Mouse (Mus musculus): ENCODE data around the gene Eif3g. TPM values are rescaled to one million over a fixed set of nuclear protein-coding genes. Genes with fewer than 3 reads are reported as not detected.
A peak's percentile ranks its signal among the peaks of the same experiment; 100 is the strongest.

Gene Eif3g
- polyA plus RNA-seq, 1 experiment, result 223 TPM

DNA sequence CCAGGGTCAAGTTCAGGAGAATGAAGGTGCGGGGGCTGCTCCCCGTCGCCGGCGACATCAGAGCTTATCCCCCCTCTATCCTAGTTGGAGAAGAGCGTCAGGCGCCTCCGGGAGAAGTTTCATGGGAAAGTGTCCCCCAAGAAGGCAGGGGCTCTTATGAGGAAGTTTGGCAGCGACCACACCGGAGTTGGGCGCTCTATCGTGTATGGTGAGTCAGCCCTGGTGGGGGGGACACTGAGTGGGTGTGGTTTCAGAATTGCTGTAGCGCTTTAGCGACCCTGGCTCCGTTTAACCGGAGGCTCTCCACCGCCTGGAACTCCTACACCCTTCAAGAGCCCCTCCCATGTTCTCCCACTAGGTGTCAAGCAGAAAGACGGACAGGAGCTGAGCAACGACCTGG, 29.2 kb downstream of the Eif3g start:
- TF ChIP-seq CTCF (IDR thresholded peaks at IDR 0.05; ENCODE audit: control insufficient read depth, insufficient read depth, insufficient replicate concordance, low read depth, low read length) (no peak), POLR2A (IDR thresholded peaks at IDR 0.05; ENCODE audit: control insufficient read depth, low read depth, low read length) (no peak)
- Histone ChIP-seq H3K27me3 (ENCODE audit: control insufficient read depth, insufficient read depth, low read length) (no peaks in the 10 kb centered on the region), H3K4me1 (ENCODE audit: control insufficient read depth, insufficient read depth, low read length) (peaks cover 7% of the 10 kb centered on the region), H3K27ac (ENCODE audit: control insufficient read depth, insufficient read depth, low read depth, low read length) (no peak overlapping the region), H3K36me3 (ENCODE audit: control insufficient read depth, insufficient read depth, low read length) (no peaks in the 10 kb centered on the region), H3K4me3 (ENCODE audit: control insufficient read depth, low read depth, low read length) (no peak overlapping the region)

DNA sequence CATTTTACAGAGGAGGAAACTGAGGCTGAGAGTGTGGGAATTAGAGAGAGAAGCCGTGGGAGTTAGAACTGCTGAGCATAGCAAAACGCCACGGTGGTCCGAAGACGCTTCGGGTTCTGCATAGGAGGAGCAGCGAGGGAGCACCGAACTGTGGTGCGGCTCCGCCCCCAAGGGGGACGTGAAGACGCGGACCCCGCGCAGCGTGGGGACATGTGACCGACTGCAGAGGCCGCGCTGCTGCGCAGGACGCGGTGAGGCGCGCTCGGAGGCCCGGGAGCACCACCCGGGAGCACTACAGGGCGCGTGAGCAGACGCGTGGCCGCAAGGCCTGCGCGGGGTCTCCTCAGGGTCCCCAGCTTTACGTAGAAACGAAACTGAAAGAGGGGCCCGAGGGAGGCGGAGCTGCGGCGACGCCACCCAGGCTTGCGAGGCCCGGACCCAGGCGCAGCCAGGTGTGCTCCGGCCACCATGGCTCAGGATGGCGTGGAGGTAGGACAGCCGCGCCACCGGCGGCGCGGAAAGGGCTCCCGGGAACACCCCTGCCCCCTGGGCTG, 29.9 kb downstream of the Eif3g start, which contains the start of gene A230050P20Rik:
Gene A230050P20Rik, plus strand, starts transcription at position 195 of the 554 bp plus-strand sequence.
- no peaks in the 10 kb centered on the region for H3K36me3 ChIP-seq (ENCODE audit: control insufficient read depth, insufficient read depth, low read length)
- H3K27me3 ChIP-seq (ENCODE audit: control insufficient read depth, insufficient read depth, low read length), result no peaks in the 10 kb centered on the region
- H3K4me1 ChIP-seq (ENCODE audit: control insufficient read depth, insufficient read depth, low read length), result peaks cover 7% of the 10 kb centered on the region
- peak within 1 kb of the TSS; percentile 71 for H3K4me3 ChIP-seq (ENCODE audit: control insufficient read depth, low read depth, low read length)
- no peak within 1 kb of the TSS for H3K27ac ChIP-seq (ENCODE audit: control insufficient read depth, insufficient read depth, low read depth, low read length)
- TF ChIP-seq CTCF (IDR thresholded peaks at IDR 0.05; ENCODE audit: control insufficient read depth, insufficient read depth, insufficient replicate concordance, low read depth, low read length) (no peak), POLR2A (IDR thresholded peaks at IDR 0.05; ENCODE audit: control insufficient read depth, low read depth, low read length) (no peak)

DNA sequence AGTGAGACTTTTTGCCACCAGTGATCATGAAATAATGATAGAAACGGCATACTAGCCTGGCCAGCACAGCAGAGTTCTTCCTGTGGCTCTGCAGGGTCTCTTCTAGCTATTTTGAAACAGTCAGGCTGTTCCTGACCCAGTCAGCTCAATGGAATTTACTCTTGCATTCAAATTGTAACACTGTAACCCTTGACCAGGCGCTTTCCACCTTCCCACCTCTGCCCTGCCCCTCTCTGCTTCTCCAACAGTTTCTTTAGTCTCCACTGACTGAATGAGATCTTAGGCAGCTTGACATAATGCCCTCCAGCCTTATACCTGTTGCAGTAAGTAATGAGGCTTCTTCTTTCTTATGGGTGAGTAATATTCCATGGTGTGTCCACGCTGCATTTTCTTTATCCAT, 31.5 kb downstream of the Eif3g start:
- H3K4me3 ChIP-seq (ENCODE audit: control insufficient read depth, low read depth, low read length), result no peak overlapping the region
- H3K4me1 ChIP-seq (ENCODE audit: control insufficient read depth, insufficient read depth, low read length), result peaks cover 7% of the 10 kb centered on the region
- TF ChIP-seq CTCF (IDR thresholded peaks at IDR 0.05; ENCODE audit: control insufficient read depth, insufficient read depth, insufficient replicate concordance, low read depth, low read length) (no peak), POLR2A (IDR thresholded peaks at IDR 0.05; ENCODE audit: control insufficient read depth, low read depth, low read length) (no peak)
- H3K27me3 ChIP-seq (ENCODE audit: control insufficient read depth, insufficient read depth, low read length), result no peaks in the 10 kb centered on the region
- H3K36me3 ChIP-seq (ENCODE audit: control insufficient read depth, insufficient read depth, low read length), result no peaks in the 10 kb centered on the region
- H3K27ac ChIP-seq (ENCODE audit: control insufficient read depth, insufficient read depth, low read depth, low read length), result no peak overlapping the region

DNA sequence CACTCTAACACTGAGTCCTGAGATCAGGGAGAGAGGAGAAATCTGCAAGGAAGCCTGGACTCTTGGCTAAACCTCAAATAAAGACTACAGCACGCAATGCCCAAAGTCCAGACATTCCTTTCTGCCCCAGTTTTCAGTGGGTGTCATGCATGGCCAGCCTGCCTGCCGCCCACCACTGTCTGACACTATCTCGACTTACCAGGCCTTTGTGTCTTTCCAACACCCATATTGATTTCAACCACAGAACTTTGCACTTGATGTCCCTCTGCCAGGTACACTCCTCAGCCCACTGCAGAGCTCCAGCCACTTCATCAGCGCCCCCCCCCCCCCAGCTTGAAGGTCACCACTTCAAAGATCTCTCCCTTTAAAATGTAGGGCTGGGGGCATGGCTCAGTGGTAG, 36.2 kb downstream of the Eif3g start:
- Histone ChIP-seq H3K4me3 (ENCODE audit: control insufficient read depth, low read depth, low read length) (no peak overlapping the region), H3K4me1 (ENCODE audit: control insufficient read depth, insufficient read depth, low read length) (no peaks in the 10 kb centered on the region), H3K27ac (ENCODE audit: control insufficient read depth, insufficient read depth, low read depth, low read length) (no peak overlapping the region), H3K27me3 (ENCODE audit: control insufficient read depth, insufficient read depth, low read length) (no peaks in the 10 kb centered on the region), H3K36me3 (ENCODE audit: control insufficient read depth, insufficient read depth, low read length) (no peaks in the 10 kb centered on the region)
- TF ChIP-seq CTCF (IDR thresholded peaks at IDR 0.05; ENCODE audit: control insufficient read depth, insufficient read depth, insufficient replicate concordance, low read depth, low read length) (no peak), POLR2A (IDR thresholded peaks at IDR 0.05; ENCODE audit: control insufficient read depth, low read depth, low read length) (no peak)

DNA sequence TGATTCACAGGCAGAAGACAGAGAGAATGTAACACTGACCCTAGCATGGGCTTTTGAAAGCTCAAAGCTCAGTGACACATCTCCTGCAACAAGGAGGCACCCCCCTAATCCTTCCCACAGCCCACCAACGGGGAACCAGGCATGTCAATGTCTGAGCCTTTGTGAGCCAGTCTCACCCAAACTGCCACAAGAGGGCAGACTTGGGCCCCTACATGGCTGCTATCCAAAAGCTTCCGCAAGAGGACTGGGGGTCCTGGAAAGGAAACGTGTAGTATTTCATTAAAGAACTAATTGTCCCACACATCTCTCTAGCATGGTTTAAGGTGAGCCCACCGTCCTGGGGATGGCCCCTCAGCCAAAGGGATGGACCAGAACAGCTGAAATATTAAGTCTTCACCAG, 36.6 kb downstream of the Eif3g start:
- no peaks in the 10 kb centered on the region for H3K27me3 ChIP-seq (ENCODE audit: control insufficient read depth, insufficient read depth, low read length)
- H3K36me3 ChIP-seq (ENCODE audit: control insufficient read depth, insufficient read depth, low read length), result no peaks in the 10 kb centered on the region
- H3K4me1 ChIP-seq (ENCODE audit: control insufficient read depth, insufficient read depth, low read length), result no peaks in the 10 kb centered on the region
- no peak for TF ChIP-seq POLR2A (IDR thresholded peaks at IDR 0.05; ENCODE audit: control insufficient read depth, low read depth, low read length)
- TF ChIP-seq CTCF (IDR thresholded peaks at IDR 0.05; ENCODE audit: control insufficient read depth, insufficient read depth, insufficient replicate concordance, low read depth, low read length), result no peak
- H3K4me3 ChIP-seq (ENCODE audit: control insufficient read depth, low read depth, low read length), result no peak overlapping the region
- no peak overlapping the region for H3K27ac ChIP-seq (ENCODE audit: control insufficient read depth, insufficient read depth, low read depth, low read length)

DNA sequence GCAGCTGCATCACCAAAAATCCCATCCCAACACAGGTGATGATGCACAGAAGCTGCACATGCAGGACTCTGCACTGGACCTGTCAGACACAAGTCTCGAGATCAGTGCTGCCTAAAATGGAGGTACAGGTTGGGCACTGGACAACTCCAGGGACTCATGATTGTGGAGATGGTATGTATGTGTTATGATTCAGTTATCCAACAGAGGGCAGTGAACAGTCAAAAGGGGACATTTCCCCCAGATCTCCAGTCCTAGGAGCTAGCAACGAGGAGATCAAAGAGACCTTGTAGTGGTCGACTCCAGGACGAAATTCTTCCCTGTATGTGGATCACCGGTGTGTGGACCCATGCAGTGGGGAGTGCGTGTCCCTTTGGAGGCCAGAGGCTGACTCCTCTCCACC, 38.5 kb downstream of the Eif3g start:
- no peaks in the 10 kb centered on the region for H3K27me3 ChIP-seq (ENCODE audit: control insufficient read depth, insufficient read depth, low read length)
- TF ChIP-seq POLR2A (IDR thresholded peaks at IDR 0.05; ENCODE audit: control insufficient read depth, low read depth, low read length) (no peak), CTCF (IDR thresholded peaks at IDR 0.05; ENCODE audit: control insufficient read depth, insufficient read depth, insufficient replicate concordance, low read depth, low read length) (no peak)
- H3K4me1 ChIP-seq (ENCODE audit: control insufficient read depth, insufficient read depth, low read length), result no peaks in the 10 kb centered on the region
- H3K36me3 ChIP-seq (ENCODE audit: control insufficient read depth, insufficient read depth, low read length), result no peaks in the 10 kb centered on the region
- no peak overlapping the region for H3K27ac ChIP-seq (ENCODE audit: control insufficient read depth, insufficient read depth, low read depth, low read length)
- H3K4me3 ChIP-seq (ENCODE audit: control insufficient read depth, low read depth, low read length), result no peak overlapping the region

DNA sequence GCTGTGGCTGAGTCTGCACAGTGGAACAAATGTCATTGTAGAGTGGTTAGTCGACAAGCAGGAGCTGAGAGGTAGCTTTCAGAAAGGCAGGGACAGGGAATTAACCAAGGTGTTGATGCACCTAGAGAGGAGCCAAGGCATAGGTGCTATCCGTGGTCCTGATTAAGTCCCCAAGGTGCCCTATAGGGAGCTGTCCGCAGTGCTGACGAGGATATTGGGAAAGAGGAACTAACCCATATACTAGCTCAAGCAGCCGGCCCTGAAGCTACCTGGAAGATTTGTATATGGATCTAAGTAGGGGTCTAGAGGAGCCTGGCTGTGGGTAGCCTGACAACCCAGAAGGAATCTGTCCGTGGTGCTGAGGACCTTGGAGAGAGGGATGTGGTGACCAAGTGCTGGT, 41.3 kb downstream of the Eif3g start:
- Histone ChIP-seq H3K27me3 (ENCODE audit: control insufficient read depth, insufficient read depth, low read length) (no peaks in the 10 kb centered on the region), H3K27ac (ENCODE audit: control insufficient read depth, insufficient read depth, low read depth, low read length) (no peak overlapping the region), H3K4me1 (ENCODE audit: control insufficient read depth, insufficient read depth, low read length) (no peaks in the 10 kb centered on the region), H3K4me3 (ENCODE audit: control insufficient read depth, low read depth, low read length) (no peak overlapping the region), H3K36me3 (ENCODE audit: control insufficient read depth, insufficient read depth, low read length) (no peaks in the 10 kb centered on the region)
- no peak for TF ChIP-seq POLR2A (IDR thresholded peaks at IDR 0.05; ENCODE audit: control insufficient read depth, low read depth, low read length)
- TF ChIP-seq CTCF (IDR thresholded peaks at IDR 0.05; ENCODE audit: control insufficient read depth, insufficient read depth, insufficient replicate concordance, low read depth, low read length), result no peak

DNA sequence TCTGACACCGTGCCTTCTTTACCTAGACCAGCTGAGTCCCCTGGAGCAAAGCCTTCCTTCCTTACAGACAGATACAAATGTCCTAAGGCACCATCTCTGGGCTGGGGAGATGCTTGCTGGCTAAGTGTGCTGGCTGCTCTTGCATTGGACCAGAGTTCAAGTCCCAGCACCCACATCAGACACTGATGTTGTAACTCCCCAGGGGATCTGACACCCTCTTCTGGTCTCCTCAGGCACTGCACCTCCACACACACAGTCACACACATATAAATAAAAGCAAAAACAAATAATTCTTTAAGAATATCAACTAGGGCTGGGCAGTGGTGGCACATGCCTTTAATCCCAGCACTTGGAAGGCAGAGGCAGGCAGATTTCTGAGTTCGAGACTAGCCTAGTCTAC, 48.2 kb downstream of the Eif3g start:
- H3K36me3 ChIP-seq (ENCODE audit: control insufficient read depth, insufficient read depth, low read length), result no peaks in the 10 kb centered on the region

More for the DNA sequence above, 48.2 kb downstream of the Eif3g start:
- Histone ChIP-seq H3K4me3 (ENCODE audit: control insufficient read depth, low read depth, low read length) (no peak overlapping the region), H3K27me3 (ENCODE audit: control insufficient read depth, insufficient read depth, low read length) (no peaks in the 10 kb centered on the region), H3K27ac (ENCODE audit: control insufficient read depth, insufficient read depth, low read depth, low read length) (no peak overlapping the region), H3K4me1 (ENCODE audit: control insufficient read depth, insufficient read depth, low read length) (no peaks in the 10 kb centered on the region)
- TF ChIP-seq CTCF (IDR thresholded peaks at IDR 0.05; ENCODE audit: control insufficient read depth, insufficient read depth, insufficient replicate concordance, low read depth, low read length) (no peak), POLR2A (IDR thresholded peaks at IDR 0.05; ENCODE audit: control insufficient read depth, low read depth, low read length) (no peak)

Other genes starting within 250 kb of the Eif3g start
- gene Pin1, start 246.5 kb downstream of the Eif3g start, polyA plus RNA-seq (2012; rRNA removed), result 17.7 and 17.8 TPM in 2 replicates
- 3.2 and 3.4 TPM in 2 replicates for gene Olfm2, start 152.3 kb downstream of the Eif3g start, polyA plus RNA-seq (2012; rRNA removed)
- gene Col5a3, start 83.6 kb downstream of the Eif3g start, polyA plus RNA-seq (2012; rRNA removed), result 0.62 and 1.0 TPM in 2 replicates
- gene Rdh8, start 80.1 kb downstream of the Eif3g start, polyA plus RNA-seq (2012; rRNA removed), result not detected in 2 replicates
- gene A230050P20Rik, start 30.0 kb downstream of the Eif3g start, polyA plus RNA-seq (2012; rRNA removed), result 2.6 and 3.1 TPM in 2 replicates
- gene Angptl6, start 18.9 kb downstream of the Eif3g start, polyA plus RNA-seq (2012; rRNA removed), result 0.88 and 1.1 TPM in 2 replicates
- gene Ppan, start 10.4 kb downstream of the Eif3g start, polyA plus RNA-seq (2012; rRNA removed), result 28.4 and 32.2 TPM in 2 replicates
- gene Dnmt1, start 61.3 kb upstream of the Eif3g start, polyA plus RNA-seq (2012; rRNA removed), result 15.4 and 18.3 TPM in 2 replicates
- 0.70 and 0.87 TPM in 2 replicates for gene S1pr2, start 78.2 kb upstream of the Eif3g start, polyA plus RNA-seq (2012; rRNA removed)
- 45.1 and 51.5 TPM in 2 replicates for gene Mrpl4, start 104.1 kb upstream of the Eif3g start, polyA plus RNA-seq (2012; rRNA removed)
- 1.8 TPM in 2 replicates for gene Icam1, start 117.4 kb upstream of the Eif3g start, polyA plus RNA-seq (2012; rRNA removed)
- 0.21 and 0.30 TPM in 2 replicates for gene Icam4, start 130.8 kb upstream of the Eif3g start, polyA plus RNA-seq (2012; rRNA removed)
- gene Icam5, start 133.4 kb upstream of the Eif3g start, polyA plus RNA-seq (2012; rRNA removed), result 4.0 and 4.2 TPM in 2 replicates
- 1.7 and 2.4 TPM in 2 replicates for gene Zglp1, start 168.5 kb upstream of the Eif3g start, polyA plus RNA-seq (2012; rRNA removed)
- 0.11 and 0.36 TPM in 2 replicates for gene Gm49373, start 174.5 kb upstream of the Eif3g start, polyA plus RNA-seq (2012; rRNA removed)
- gene Fdx1l, start 175.0 kb upstream of the Eif3g start, polyA plus RNA-seq (2012; rRNA removed), result 26.1 and 28.7 TPM in 2 replicates
- gene Gm38431, start 193.4 kb upstream of the Eif3g start, polyA plus RNA-seq (2012; rRNA removed), result 5.1 and 5.3 TPM in 2 replicates
- gene Raver1, start 193.4 kb upstream of the Eif3g start, polyA plus RNA-seq (2012; rRNA removed), result 71.1 and 78.7 TPM in 2 replicates
- gene Tyk2, start 232.6 kb upstream of the Eif3g start, polyA plus RNA-seq (2012; rRNA removed), result 11.4 and 12.5 TPM in 2 replicates

Measured in testis, adult 2 months (tissue).